Mouse (Mus musculus): ENCODE measurements around the gene Ablim1.

DNA sequence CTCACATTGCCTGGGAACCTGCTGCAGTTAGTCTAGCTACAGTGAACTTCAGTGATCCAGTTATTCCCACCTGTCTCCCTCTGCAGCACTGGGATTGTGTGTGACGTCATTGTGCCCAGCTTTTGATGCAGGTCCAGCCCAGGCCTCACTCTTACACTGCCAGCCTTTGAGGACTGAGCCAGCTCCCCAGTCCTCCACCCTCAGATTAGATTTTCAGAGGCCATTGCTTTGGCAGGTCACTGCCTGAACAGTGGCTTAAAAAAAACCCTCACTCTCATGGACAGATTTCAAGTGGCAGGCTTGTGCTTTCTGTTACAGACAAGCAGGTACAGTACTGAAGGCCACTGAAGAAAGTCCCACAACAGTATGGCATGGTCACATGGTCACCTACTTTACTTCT, 30.0 kb upstream of the Ablim1 start:
- TF ChIP-seq POLR2A (IDR thresholded peaks at IDR 0.05; ENCODE audit: insufficient read depth, low read length) (no peak), EP300 (IDR thresholded peaks at IDR 0.05; ENCODE audit: insufficient read depth, low read depth, low read length) (no peak), CTCF (IDR thresholded peaks at IDR 0.05; ENCODE audit: low read depth, low read length) (no peak)
